ENCODE assay signal across 9 mouse cellular contexts in the genomic region with DNA sequence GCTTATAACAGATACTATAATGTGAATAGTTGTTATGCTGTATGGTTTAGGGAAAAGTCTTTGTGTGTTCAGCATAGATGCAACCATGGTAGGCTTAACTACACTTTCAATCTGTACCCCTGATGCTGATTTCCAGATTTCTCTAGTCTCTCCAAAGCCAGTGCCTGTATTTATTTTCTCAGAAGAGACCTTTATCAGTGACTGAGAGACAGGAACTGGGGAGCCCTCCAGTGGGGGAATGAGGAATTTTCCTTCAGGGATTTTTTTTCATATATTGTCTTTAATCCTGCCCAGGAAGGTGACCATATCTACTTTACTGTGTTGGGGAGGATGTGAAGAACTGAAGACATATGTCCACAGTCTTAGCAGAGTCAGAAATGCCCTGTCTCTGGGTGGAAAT. TPM values are rescaled to one million over a fixed set of nuclear protein-coding genes. Genes with fewer than 3 reads are reported as not detected.
DNase-seq lines count a peak whose midpoint lies in the region; ATAC-seq lines count a peak whose summit lies in the region.
"Had no signal": no experiment of that assay in that cellular context is flagged by ENCODE, and none has a peak within 500 bp of the region (broad histone marks: within the 10 kb centered on the region; RNA-seq: fewer than 3 reads in every experiment).

No protein-coding gene starts in this region.

- ATAC-seq in heart, embryonic 11.5 days (replicated peaks; ENCODE audit: insufficient number of reproducible peaks, low FRiP score, low TSS enrichment): no peak

- peaks cover 13% of the 10 kb centered on the region for H3K4me1 ChIP-seq in heart, embryonic 11.5 days (ENCODE audit: control insufficient read depth, insufficient read depth, low read length)
- H3K4me1 ChIP-seq: embryonic facial prominence, embryonic 15.5 days had no signal

- H3K36me3 ChIP-seq in heart, embryonic 11.5 days (ENCODE audit: control insufficient read depth, insufficient read depth, low read length): no peaks in the 10 kb centered on the region
- H3K36me3 ChIP-seq: embryonic facial prominence, embryonic 15.5 days had no signal

- H3K4me3 ChIP-seq in heart, embryonic 11.5 days (ENCODE audit: low read depth, low read length): no peak overlapping the region
- H3K4me3 ChIP-seq: embryonic facial prominence, embryonic 15.5 days had no signal

- H3K4me2 ChIP-seq in heart, embryonic 11.5 days: no peak overlapping the region
- H3K4me2 ChIP-seq: embryonic facial prominence, embryonic 15.5 days had no signal

- H3K9ac ChIP-seq in heart, embryonic 11.5 days (ENCODE audit: low read depth, low read length): no peak overlapping the region
- H3K9ac ChIP-seq: embryonic facial prominence, embryonic 15.5 days had no signal

- H3K9me3 ChIP-seq in heart, embryonic 11.5 days (replicated peaks; ENCODE audit: control insufficient read depth, low read length): no peaks in the 10 kb centered on the region
- H3K9me3 ChIP-seq: embryonic facial prominence, embryonic 15.5 days had no signal

- H3K27me3 ChIP-seq in heart, embryonic 11.5 days (ENCODE audit: control insufficient read depth, insufficient read depth, low read length): no peaks in the 10 kb centered on the region
- H3K27me3 ChIP-seq: embryonic facial prominence, embryonic 15.5 days had no signal

- DNase-seq in layer of hippocampus, adult 11-12 months (ENCODE audit: low spot score): peak; percentile 76
- DNase-seq in layer of hippocampus, postnatal 36 days: no peak
- peak; percentile 18 for DNase-seq in Muller cell, postnatal 12 days (ENCODE audit: inconsistent ontology term)
- DNase-seq in cerebellum, postnatal 10 days: peak; percentile 81 to 87
- DNase-seq in induced T-regulatory cell, adult 2 months (ENCODE audit: low read depth): peak; percentile 26
- DNase-seq in retina, embryonic 14.5 days (ENCODE audit: low spot score): peak; percentile 78
- DNase-seq in ovary, adult 18-20 months (ENCODE audit: low spot score): no peak

- H3K27ac ChIP-seq in heart, embryonic 11.5 days (ENCODE audit: low read depth, low read length): no peak overlapping the region
- H3K27ac ChIP-seq: embryonic facial prominence, embryonic 15.5 days had no signal

RNA-seq across cellular contexts. Expression of a gene that starts 12.4 kb away (rescaled TPM):
- total RNA-seq in layer of hippocampus, postnatal 36 days (2021): 100 to 1,000 TPM in 1 of 2 experiments, 10 to 100 TPM in 1; 81.7 to 106 TPM
- 0.30 TPM in 1 of 2 replicates, not detected in the other for polyA plus RNA-seq in heart, embryonic 11.5 days (2014; fragmentation: Nextera tagmentation; extraction: Ambion mirVana)

RNA-seq across cellular contexts. Expression of a gene that starts 26.3 kb away (rescaled TPM):
- total RNA-seq in layer of hippocampus, postnatal 36 days (2021): 100 to 1,000 TPM; 372 to 375 TPM
- 0.51 and 0.74 TPM in 2 replicates for polyA plus RNA-seq in heart, embryonic 11.5 days (2014; fragmentation: Nextera tagmentation; extraction: Ambion mirVana)

RNA-seq across cellular contexts. Expression of a gene that starts 27.2 kb away (rescaled TPM):
- total RNA-seq in layer of hippocampus, postnatal 36 days (2021): 10 to 100 TPM; 39.4 to 46.7 TPM
- polyA plus RNA-seq in heart, embryonic 11.5 days (2014; fragmentation: Nextera tagmentation; extraction: Ambion mirVana): 119 and 121 TPM in 2 replicates

RNA-seq across cellular contexts. Expression of a gene that starts 54.4 kb away (rescaled TPM):
- total RNA-seq in layer of hippocampus, postnatal 36 days (2021): 10 to 100 TPM; 74.3 to 75.8 TPM
- 15.3 and 17.6 TPM in 2 replicates for polyA plus RNA-seq in heart, embryonic 11.5 days (2014; fragmentation: Nextera tagmentation; extraction: Ambion mirVana)

RNA-seq across cellular contexts. Expression of a gene that starts 58.7 kb away (rescaled TPM):
- not detected for total RNA-seq in layer of hippocampus, postnatal 36 days (2021)
- not detected in 2 replicates for polyA plus RNA-seq in heart, embryonic 11.5 days (2014; fragmentation: Nextera tagmentation; extraction: Ambion mirVana)
- polyA plus RNA-seq: embryonic facial prominence, embryonic 15.5 days had no signal

Comparison
In these comparisons a context has a peak if more than half of its experiments do, and no peak if none do; other contexts are left out.
1. DNase-seq: peak in layer of hippocampus, adult 11-12 months (single experiment), Muller cell, postnatal 12 days (single experiment), cerebellum, postnatal 10 days (2 of 2), induced T-regulatory cell, adult 2 months (single experiment) and retina, embryonic 14.5 days (single experiment); none in layer of hippocampus, postnatal 36 days (0 of 2) and ovary, adult 18-20 months (single experiment).